Comparison of ENCODE assay signal across 9 mouse cellular contexts in the genomic region with DNA sequence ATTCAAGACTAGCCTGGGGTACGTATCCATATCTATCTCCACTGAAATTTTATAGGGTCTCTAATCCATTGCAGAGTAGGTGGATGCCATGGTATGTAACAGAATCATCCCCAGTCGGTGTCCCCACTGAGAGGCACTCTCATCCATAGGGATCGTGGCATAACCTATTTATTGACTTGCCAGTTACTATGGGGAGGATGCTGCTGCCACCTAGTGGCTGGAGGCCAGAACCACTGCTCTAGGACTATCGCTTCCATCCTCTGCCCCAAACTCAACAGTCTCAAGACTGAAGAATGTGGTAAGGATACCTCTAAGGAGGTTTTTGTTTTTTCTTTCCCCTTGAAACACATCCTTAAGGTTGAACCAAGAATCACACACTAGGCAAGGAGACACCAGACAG. TPM values are rescaled to one million over a fixed set of nuclear protein-coding genes. Genes with fewer than 3 reads are reported as not detected.
DNase-seq lines count a peak whose midpoint lies in the region; ATAC-seq and TF ChIP-seq lines count a peak whose summit lies in the region.
"Had no signal": no experiment of that assay in that cellular context is flagged by ENCODE, and none has a peak within 500 bp of the region (broad histone marks: within the 10 kb centered on the region; RNA-seq: fewer than 3 reads in every experiment).

No protein-coding gene starts in this region.

- 55% methylated on average over 4 of the region's 4 CpGs for WGBS in kidney, embryonic 15.5 days
- 49% methylated on average over 4 of the region's 4 CpGs for WGBS in embryonic facial prominence, embryonic 14.5 days
- 60% methylated on average over 4 of the region's 4 CpGs for WGBS in heart, postnatal 0 days
- WGBS in stomach, postnatal 0 days = 51% methylated on average over 4 of the region's 4 CpGs

- ATAC-seq in kidney, embryonic 15.5 days (replicated peaks; ENCODE audit: low FRiP score) = no peak
- 0 out of 2 replicates have a peak, but pooled peaks have one; percentile 26 for ATAC-seq in embryonic facial prominence, embryonic 14.5 days (ENCODE audit: low read depth)
- peak; percentile 24; the same call in 1 of the 2 replicates for ATAC-seq in heart, postnatal 0 days (ENCODE audit: insufficient read depth, low read depth)
- ATAC-seq in stomach, postnatal 0 days (ENCODE audit: low FRiP score, low TSS enrichment) = peak; percentile 58; the same call in 1 of the 2 replicates

- peak; percentile 76 for TF ChIP-seq CTCF in heart, postnatal 0 days (IDR thresholded peaks at IDR 0.05; ENCODE audit: low read depth)
- TF ChIP-seq CTCF in stomach, postnatal 0 days (IDR thresholded peaks at IDR 0.05; ENCODE audit: low read depth) = peak; percentile 91

- H3K27ac ChIP-seq in kidney, embryonic 15.5 days = no peak overlapping the region
- H3K27ac ChIP-seq in embryonic facial prominence, embryonic 14.5 days (replicated peaks; ENCODE audit: low read depth, low read length) = no peak overlapping the region
- H3K27ac ChIP-seq in heart, postnatal 0 days (ENCODE audit: low read depth) = peak overlapping the region; percentile 75
- H3K27ac ChIP-seq in stomach, postnatal 0 days (replicated peaks) = peak overlapping the region; percentile 80

- peak; percentile 51 for DNase-seq in kidney, adult 11 months
- DNase-seq in adrenal gland, postnatal 25 days = peak; percentile 76
- peak; percentile 50 for DNase-seq in embryonic facial prominence, embryonic 14.5 days (ENCODE audit: low spot score)
- DNase-seq in heart, postnatal 0 days (ENCODE audit: low spot score) = peak; percentile 40
- peak; percentile 20 to 32 for DNase-seq in layer of hippocampus, postnatal 36 days
- peak; percentile 70 for DNase-seq in mesoderm, embryonic 11.5 days (ENCODE audit: low read depth, low spot score)
- DNase-seq in stomach, postnatal 0 days (ENCODE audit: low spot score) = peak; percentile 76

- H3K9ac ChIP-seq in kidney, embryonic 15.5 days = no peak overlapping the region
- no peak overlapping the region for H3K9ac ChIP-seq in embryonic facial prominence, embryonic 14.5 days (ENCODE audit: low read depth, low read length)
- H3K9ac ChIP-seq in heart, postnatal 0 days (replicated peaks; ENCODE audit: low read depth, low read length) = no peak overlapping the region
- no peak overlapping the region for H3K9ac ChIP-seq in stomach, postnatal 0 days (ENCODE audit: low read length)

- no peak overlapping the region for H3K4me3 ChIP-seq in kidney, embryonic 15.5 days (replicated peaks)
- no peak overlapping the region for H3K4me3 ChIP-seq in embryonic facial prominence, embryonic 14.5 days (ENCODE audit: low read depth, low read length)
- H3K4me3 ChIP-seq in heart, postnatal 0 days (ENCODE audit: low read depth, low read length) = no peak overlapping the region
- no peak overlapping the region for H3K4me3 ChIP-seq in stomach, postnatal 0 days (ENCODE audit: low read depth, low read length)
- H3K4me3 ChIP-seq: myocyte had no signal

- no peak for TF ChIP-seq EP300 in heart, postnatal 0 days (IDR thresholded peaks at IDR 0.05; ENCODE audit: low read depth)
- TF ChIP-seq EP300 in stomach, postnatal 0 days (optimal IDR thresholded peaks at IDR 0.05) = no peak

- no peaks in the 10 kb centered on the region for H3K4me1 ChIP-seq in kidney, embryonic 15.5 days
- no peaks in the 10 kb centered on the region for H3K4me1 ChIP-seq in embryonic facial prominence, embryonic 14.5 days (ENCODE audit: control insufficient read depth, insufficient read depth, low read length)
- no peaks in the 10 kb centered on the region; the same call in 1 of the 2 replicates for H3K4me1 ChIP-seq in heart, postnatal 0 days (ENCODE audit: control insufficient read depth, insufficient read depth)
- no peaks in the 10 kb centered on the region for H3K4me1 ChIP-seq in stomach, postnatal 0 days (replicated peaks; ENCODE audit: control insufficient read depth, insufficient read depth)

- no peaks in the 10 kb centered on the region for H3K27me3 ChIP-seq in kidney, embryonic 15.5 days
- H3K27me3 ChIP-seq in embryonic facial prominence, embryonic 14.5 days (replicated peaks; ENCODE audit: control insufficient read depth, insufficient read depth, low read length) = no peaks in the 10 kb centered on the region
- no peaks in the 10 kb centered on the region for H3K27me3 ChIP-seq in heart, postnatal 0 days (ENCODE audit: control insufficient read depth, insufficient read depth, low read length)
- no peaks in the 10 kb centered on the region for H3K27me3 ChIP-seq in stomach, postnatal 0 days (ENCODE audit: control insufficient read depth, insufficient read depth, low read length)

- H3K9me3 ChIP-seq in kidney, embryonic 15.5 days (replicated peaks) = no peaks in the 10 kb centered on the region
- H3K9me3 ChIP-seq in embryonic facial prominence, embryonic 14.5 days (ENCODE audit: control insufficient read depth, low read length) = no peaks in the 10 kb centered on the region
- no peaks in the 10 kb centered on the region for H3K9me3 ChIP-seq in heart, postnatal 0 days (replicated peaks; ENCODE audit: control insufficient read depth, low read length)
- no peaks in the 10 kb centered on the region for H3K9me3 ChIP-seq in stomach, postnatal 0 days (ENCODE audit: control insufficient read depth, low read length)

- H3K4me2 ChIP-seq in kidney, embryonic 15.5 days = no peak overlapping the region
- H3K4me2 ChIP-seq in embryonic facial prominence, embryonic 14.5 days (ENCODE audit: low read depth, low read length) = no peak overlapping the region
- H3K4me2 ChIP-seq in heart, postnatal 0 days (ENCODE audit: low read depth, low read length) = no peak overlapping the region
- H3K4me2 ChIP-seq in stomach, postnatal 0 days (replicated peaks; ENCODE audit: low read depth) = no peak overlapping the region

- H3K36me3 ChIP-seq in kidney, embryonic 15.5 days = no peaks in the 10 kb centered on the region
- H3K36me3 ChIP-seq in embryonic facial prominence, embryonic 14.5 days (ENCODE audit: control insufficient read depth, insufficient read depth, low read length) = no peaks in the 10 kb centered on the region
- H3K36me3 ChIP-seq in heart, postnatal 0 days (replicated peaks; ENCODE audit: control insufficient read depth, insufficient read depth, low read length) = no peaks in the 10 kb centered on the region
- no peaks in the 10 kb centered on the region for H3K36me3 ChIP-seq in stomach, postnatal 0 days (ENCODE audit: control insufficient read depth, insufficient read depth, low read length)

RNA-seq across cellular contexts. Expression of a gene that starts 16.0 kb away (rescaled TPM):
- polyA plus RNA-seq in kidney, embryonic 15.5 days (2015; fragmentation: Nextera tagmentation; extraction: Ambion mirVana) = not detected in 2 replicates
- 0.71 and 0.76 TPM in 2 replicates for total RNA-seq in adrenal gland, postnatal 25 days (2021)
- not detected in 2 replicates for polyA plus RNA-seq in embryonic facial prominence, embryonic 14.5 days (2014; fragmentation: Nextera tagmentation; extraction: Ambion mirVana)
- not detected in 2 replicates for total RNA-seq in heart, postnatal 0 days (2014; rRNA removed; ENCODE audit: low replicate concordance)
- polyA plus RNA-seq in heart, postnatal 0 days (2015; fragmentation: Nextera tagmentation; extraction: Ambion mirVana) = 0.04 TPM in 1 of 2 replicates, not detected in the other
- not detected for total RNA-seq in layer of hippocampus, postnatal 36 days (2021)
- polyA plus RNA-seq in stomach, postnatal 0 days (2015; fragmentation: Nextera tagmentation; extraction: Ambion mirVana) = 0.04 TPM in 1 of 2 replicates, not detected in the other
- polyA plus RNA-seq: myocyte had no signal

RNA-seq across cellular contexts. Expression of a gene that starts 17.1 kb away (rescaled TPM):
- polyA plus RNA-seq in kidney, embryonic 15.5 days (2015; fragmentation: Nextera tagmentation; extraction: Ambion mirVana) = 0.27 and 0.30 TPM in 2 replicates
- 5.4 and 8.9 TPM in 2 replicates for total RNA-seq in adrenal gland, postnatal 25 days (2021)
- polyA plus RNA-seq in embryonic facial prominence, embryonic 14.5 days (2014; fragmentation: Nextera tagmentation; extraction: Ambion mirVana) = 0.14 and 0.26 TPM in 2 replicates
- not detected in 2 replicates for total RNA-seq in heart, postnatal 0 days (2014; rRNA removed; ENCODE audit: low replicate concordance)
- 0.36 TPM in 2 replicates for polyA plus RNA-seq in heart, postnatal 0 days (2015; fragmentation: Nextera tagmentation; extraction: Ambion mirVana)
- under 1 TPM; 0.17 to 0.23 TPM for total RNA-seq in layer of hippocampus, postnatal 36 days (2021)
- 1.0 and 1.4 TPM in 2 replicates for polyA plus RNA-seq in stomach, postnatal 0 days (2015; fragmentation: Nextera tagmentation; extraction: Ambion mirVana)

RNA-seq across cellular contexts. Expression of a gene that starts 27.4 kb away (rescaled TPM):
- 3.7 and 4.1 TPM in 2 replicates for polyA plus RNA-seq in kidney, embryonic 15.5 days (2015; fragmentation: Nextera tagmentation; extraction: Ambion mirVana)
- total RNA-seq in adrenal gland, postnatal 25 days (2021) = 6.9 and 11.1 TPM in 2 replicates
- polyA plus RNA-seq in embryonic facial prominence, embryonic 14.5 days (2014; fragmentation: Nextera tagmentation; extraction: Ambion mirVana) = 3.5 and 5.3 TPM in 2 replicates
- 7.0 and 17.9 TPM in 2 replicates for total RNA-seq in heart, postnatal 0 days (2014; rRNA removed; ENCODE audit: low replicate concordance)
- polyA plus RNA-seq in heart, postnatal 0 days (2015; fragmentation: Nextera tagmentation; extraction: Ambion mirVana) = 2.6 and 3.5 TPM in 2 replicates
- total RNA-seq in layer of hippocampus, postnatal 36 days (2021) = 1 to 10 TPM; 5.0 TPM
- polyA plus RNA-seq in stomach, postnatal 0 days (2015; fragmentation: Nextera tagmentation; extraction: Ambion mirVana) = 3.2 and 3.3 TPM in 2 replicates

Comparison
In these comparisons a context has a peak if more than half of its experiments do, and no peak if none do; other contexts are left out.
1. DNase-seq: peak in every context shown above with its lines; median percentile 76 in adrenal gland, postnatal 25 days; 76 in stomach, postnatal 0 days; 70 in mesoderm, embryonic 11.5 days; 51 in kidney, adult 11 months; 50 in embryonic facial prominence, embryonic 14.5 days; 40 in heart, postnatal 0 days; 26 in layer of hippocampus, postnatal 36 days.
2. H3K27ac ChIP-seq: peak in heart, postnatal 0 days (single experiment) and stomach, postnatal 0 days (single experiment); none in kidney, embryonic 15.5 days (single experiment) and embryonic facial prominence, embryonic 14.5 days (single experiment).